Comparison of ENCODE assay signal across 8 mouse cellular contexts in genomic region chr3:158032106-158032505, GRCm38 (mm10). TPM values are rescaled to one million over a fixed set of nuclear protein-coding genes. Genes with fewer than 3 reads are reported as not detected.
DNase-seq lines count a peak whose midpoint lies in the region; ATAC-seq and TF ChIP-seq lines count a peak whose summit lies in the region.

No protein-coding gene starts in this region.

- no peaks in the 10 kb centered on the region for H3K9me3 ChIP-seq in forebrain, embryonic 12.5 days
- no peaks in the 10 kb centered on the region for H3K9me3 ChIP-seq in liver, embryonic 15.5 days (replicated peaks)

- H3K27me3 ChIP-seq in heart, adult 2 months (ENCODE audit: control insufficient read depth, insufficient read depth, low read length), result no peaks in the 10 kb centered on the region
- H3K27me3 ChIP-seq in C2C12 (ENCODE audit: control insufficient read depth, insufficient read depth, insufficient read length), result no peaks in the 10 kb centered on the region
- H3K27me3 ChIP-seq in forebrain, embryonic 12.5 days, result no peaks in the 10 kb centered on the region
- no peaks in the 10 kb centered on the region for H3K27me3 ChIP-seq in liver, embryonic 15.5 days

- no peak for TF ChIP-seq EP300 in heart, adult 2 months (IDR thresholded peaks at IDR 0.05; ENCODE audit: insufficient read depth, low read depth, low read length)

- no peak for DNase-seq in heart, adult 2 months
- DNase-seq in heart, postnatal 4 days, result no peak
- DNase-seq in left cerebral cortex, adult 18-20 months (ENCODE audit: low spot score in 2 of 2), result no peak
- DNase-seq in right cerebral cortex, adult 2 months (ENCODE audit: low spot score in 2 of 2), result no peak

- no peak overlapping the region for H3K9ac ChIP-seq in heart, adult 2 months (ENCODE audit: low read depth, low read length)
- H3K9ac ChIP-seq in forebrain, embryonic 12.5 days, result peak overlapping the region; percentile 93
- H3K9ac ChIP-seq in liver, embryonic 15.5 days, result peak overlapping the region; percentile 94

- no peak for TF ChIP-seq POLR2A in heart, adult 2 months (IDR thresholded peaks at IDR 0.05; ENCODE audit: insufficient read depth, low read depth, low read length)

- H3K79me3 ChIP-seq in C2C12 (ENCODE audit: low read depth), result peaks cover 93% of the 10 kb centered on the region

- H3ac ChIP-seq in C2C12 (ENCODE audit: control insufficient read depth, insufficient read length, low read depth), result peak overlapping the region; percentile 24

- WGBS in heart, adult 2 months, result 3% methylated on average over 4 of the region's 4 CpGs
- 6% methylated on average over 4 of the region's 4 CpGs for WGBS in forebrain, embryonic 12.5 days
- WGBS in liver, embryonic 15.5 days (ENCODE audit: insufficient replicate concordance), result 8% methylated on average over 4 of the region's 4 CpGs

- H3K27ac ChIP-seq in heart, adult 2 months, result peak overlapping the region; percentile 68
- peak overlapping the region; percentile 99 for H3K27ac ChIP-seq in forebrain, embryonic 12.5 days
- peak overlapping the region; percentile 100 for H3K27ac ChIP-seq in liver, embryonic 15.5 days (replicated peaks)

- intact Hi-C loops in heart, adult 2 months (cut with DNase I), result no loop called here

- H3K4me3 ChIP-seq in heart, adult 2 months, result peak overlapping the region; percentile 89
- peak overlapping the region; percentile 71 for H3K4me3 ChIP-seq in C2C12 (ENCODE audit: insufficient read depth, poor library complexity, severe bottlenecking)
- peak overlapping the region; percentile 78 for H3K4me3 ChIP-seq in forebrain, embryonic 12.5 days (replicated peaks)
- H3K4me3 ChIP-seq in liver, embryonic 15.5 days (replicated peaks), result peak overlapping the region; percentile 94

- no peak for TF ChIP-seq CTCF in heart, adult 2 months (IDR thresholded peaks at IDR 0.05)
- no peak for TF ChIP-seq CTCF in C2C12 (IDR thresholded peaks at IDR 0.05; ENCODE audit: control insufficient read depth, insufficient read depth, insufficient read length)

- peak overlapping the region; percentile 76 for H3K4me2 ChIP-seq in forebrain, embryonic 12.5 days
- H3K4me2 ChIP-seq in liver, embryonic 15.5 days, result peak overlapping the region; percentile 77

- peaks cover 4% of the 10 kb centered on the region; the same call in 1 of the 2 replicates for H3K4me1 ChIP-seq in heart, adult 2 months (ENCODE audit: control insufficient read depth, insufficient read depth, low read length)
- H3K4me1 ChIP-seq in forebrain, embryonic 12.5 days, result peaks cover 15% of the 10 kb centered on the region
- H3K4me1 ChIP-seq in liver, embryonic 15.5 days (replicated peaks), result peaks cover 38% of the 10 kb centered on the region

- H3K79me2 ChIP-seq in heart, adult 2 months (replicated peaks; ENCODE audit: control insufficient read depth, insufficient read depth, low read length), result peaks cover 4% of the 10 kb centered on the region
- H3K79me2 ChIP-seq in C2C12 (ENCODE audit: control insufficient read depth, insufficient read depth), result peaks cover 100% of the 10 kb centered on the region

- ATAC-seq in forebrain, embryonic 12.5 days (ENCODE audit: low FRiP score), result no peak
- ATAC-seq in liver, embryonic 15.5 days (ENCODE audit: insufficient read depth), result no peak
- ATAC-seq in monocyte, adult 5-6 weeks (replicated peaks; ENCODE audit: insufficient number of reproducible peaks, low FRiP score, low TSS enrichment, poor library complexity, severe bottlenecking), result no peak

- peaks cover 27% of the 10 kb centered on the region for H3K36me3 ChIP-seq in heart, adult 2 months (ENCODE audit: control insufficient read depth, insufficient read depth, low read length)
- H3K36me3 ChIP-seq in C2C12 (ENCODE audit: control insufficient read depth, insufficient read depth), result peaks cover 35% of the 10 kb centered on the region
- no peaks in the 10 kb centered on the region for H3K36me3 ChIP-seq in forebrain, embryonic 12.5 days (replicated peaks)
- H3K36me3 ChIP-seq in liver, embryonic 15.5 days (replicated peaks), result peaks cover 5% of the 10 kb centered on the region; the same call in 1 of the 2 replicates

TF ChIP-seq in C2C12, 6 proteins besides CTCF, POLR2A, EP300 and RAD21:
- TF ChIP-seq USF1 (IDR thresholded peaks at IDR 0.05; ENCODE audit: low read depth) (no peak), MYOD1 (IDR thresholded peaks at IDR 0.05; ENCODE audit: control insufficient read depth, insufficient read length, low read depth) (no peak), MYOG (IDR thresholded peaks at IDR 0.05; ENCODE audit: control insufficient read depth, extremely low read depth, insufficient read length) (no peak), FOSL1 (IDR thresholded peaks at IDR 0.05; ENCODE audit: insufficient read depth, low read length, poor library complexity, severe bottlenecking) (no peak), MAX (IDR thresholded peaks at IDR 0.05) (no peak), CEBPB (IDR thresholded peaks at IDR 0.05; ENCODE audit: low read depth) (no peak)

RNA-seq across cellular contexts. Expression of gene Srsf11, which starts 4.3 kb away (rescaled TPM):
- 10 to 100 TPM; 32.4 to 36.9 TPM for total RNA-seq in heart, adult 2 months (2021)
- 114 and 175 TPM in 2 replicates for polyA plus RNA-seq in heart, adult 2 months (2012; rRNA removed)
- total RNA-seq in heart, postnatal 4 days (2021), result 10 to 100 TPM; 88.7 to 91.7 TPM
- 50.8 TPM for polyA plus RNA-seq in C2C12 (2012; fragmentation: generic; extraction: Trizol)
- 346 and 368 TPM in 2 replicates for polyA plus RNA-seq in forebrain, embryonic 12.5 days (2016; fragmentation: Nextera tagmentation; extraction: Ambion mirVana)
- 87.6 and 90.1 TPM in 2 replicates for polyA plus RNA-seq in liver, embryonic 15.5 days (2015; fragmentation: Nextera tagmentation; extraction: Ambion mirVana)
- total RNA-seq in left cerebral cortex, adult 18-20 months (2021), result 100 to 1,000 TPM; 152 TPM
- total RNA-seq in monocyte, adult 5-6 weeks (2017), result 312 to 379 TPM (median 318 TPM) in 3 replicates

RNA-seq across cellular contexts. Expression of gene Lrrc40, which starts 4.4 kb away (rescaled TPM):
- 10 to 100 TPM in 1 of 2 experiments, 1 to 10 TPM in 1; 9.5 to 10.4 TPM for total RNA-seq in heart, adult 2 months (2021)
- 4.2 and 7.8 TPM in 2 replicates for polyA plus RNA-seq in heart, adult 2 months (2012; rRNA removed)
- 10 to 100 TPM; 28.3 to 29.7 TPM for total RNA-seq in heart, postnatal 4 days (2021)
- 13.8 TPM for polyA plus RNA-seq in C2C12 (2012; fragmentation: generic; extraction: Trizol)
- polyA plus RNA-seq in forebrain, embryonic 12.5 days (2016; fragmentation: Nextera tagmentation; extraction: Ambion mirVana), result 80.9 and 81.0 TPM in 2 replicates
- polyA plus RNA-seq in liver, embryonic 15.5 days (2015; fragmentation: Nextera tagmentation; extraction: Ambion mirVana), result 20.2 and 23.1 TPM in 2 replicates
- 10 to 100 TPM; 30.1 to 32.9 TPM for total RNA-seq in left cerebral cortex, adult 18-20 months (2021)
- total RNA-seq in monocyte, adult 5-6 weeks (2017), result 13.2 to 18.2 TPM (median 17.4 TPM) in 3 replicates
